Mouse (Mus musculus): ENCODE results near the gene Gm5475.

Gene Gm5475

GRCm38 (mm10) chr15:100451245-100451644 is 29.3 kb downstream of the Gm5475 start:
- no peak for DNase-seq

- no peak for DNase-seq
Observed at GRCm38 (mm10) chr15:100452486-100452885, 30.5 kb downstream of the Gm5475 start.

GRCm38 (mm10) chr15:100456356-100456991 is 34.5 kb downstream of the Gm5475 start:
- DNase-seq: no peak

- peak; percentile 88 for DNase-seq
Observed at GRCm38 (mm10) chr15:100457340-100457739, 35.4 kb downstream of the Gm5475 start.

GRCm38 (mm10) chr15:100458055-100458454 is 36.1 kb downstream of the Gm5475 start:
- DNase-seq: peak; percentile 82

GRCm38 (mm10) chr15:100460942-100461341 is 39.0 kb downstream of the Gm5475 start:
- peak; percentile 60 for DNase-seq

- DNase-seq: no peak
Observed at GRCm38 (mm10) chr15:100461646-100462045, 39.7 kb downstream of the Gm5475 start.

- peak; percentile 43 for DNase-seq
Observed at GRCm38 (mm10) chr15:100462086-100462485, 40.1 kb downstream of the Gm5475 start.

GRCm38 (mm10) chr15:100463712-100464111 is 41.8 kb downstream of the Gm5475 start:
- peak; percentile 69 for DNase-seq

- DNase-seq: no peak
Observed at GRCm38 (mm10) chr15:100465432-100465831, 43.5 kb downstream of the Gm5475 start.

GRCm38 (mm10) chr15:100467738-100468137 is 45.8 kb downstream of the Gm5475 start:
- no peak for DNase-seq

- DNase-seq: peak; percentile 93
Observed at GRCm38 (mm10) chr15:100468295-100469188, 46.6 kb downstream of the Gm5475 start, which contains the start of gene Letmd1. Letmd1 (plus strand) TSS chr15:100469023.

- DNase-seq: no peak
Observed at GRCm38 (mm10) chr15:100469189-100469545, 47.2 kb downstream of the Gm5475 start.

GRCm38 (mm10) chr15:100470037-100470436 is 48.1 kb downstream of the Gm5475 start:
- no peak for DNase-seq

GRCm38 (mm10) chr15:100473926-100474503 is 52.1 kb downstream of the Gm5475 start:
- DNase-seq: no peak
